Comparison of ENCODE assay signal across 22 mouse cellular contexts in genomic region chr13:57712910-57713309, GRCm38 (mm10).
DNase-seq lines count a peak whose midpoint lies in the region; ATAC-seq and TF ChIP-seq lines count a peak whose summit lies in the region.
"Had no signal": no experiment of that assay in that cellular context is flagged by ENCODE, and none has a peak within 500 bp of the region (broad histone marks: within the 10 kb centered on the region; RNA-seq: fewer than 3 reads in every experiment).

No protein-coding gene starts in this region.

- TF ChIP-seq CTCF in heart, adult 2 months (IDR thresholded peaks at IDR 0.05) = no peak

- no peaks in the 10 kb centered on the region for H3K79me2 ChIP-seq in heart, adult 2 months (replicated peaks; ENCODE audit: control insufficient read depth, insufficient read depth, low read length)

- H3K9ac ChIP-seq in heart, adult 2 months (ENCODE audit: low read depth, low read length) = no peak overlapping the region
- H3K9ac ChIP-seq in hindbrain, embryonic 15.5 days = no peak overlapping the region
- H3K9ac ChIP-seq in hindbrain, embryonic 11.5 days (ENCODE audit: low read depth, low read length) = no peak overlapping the region

- ATAC-seq in hindbrain, embryonic 15.5 days (ENCODE audit: low FRiP score, low read depth) = 0 out of 2 replicates have a peak, but pooled peaks have one; percentile 19
- no peak for ATAC-seq in hindbrain, embryonic 11.5 days (ENCODE audit: low FRiP score)
- no peak for ATAC-seq in megakaryocyte, adult 5-6 weeks (ENCODE audit: poor library complexity, severe bottlenecking)
- ATAC-seq: activated CD4-positive, CD25-positive, alpha-beta regulatory T cell, adult 4 months; CD4-positive, CD25-positive, alpha-beta regulatory T cell, adult 4 months; Patski had no signal

- no peak overlapping the region for H3K4me3 ChIP-seq in heart, embryonic 10.5 days
- no peak overlapping the region for H3K4me3 ChIP-seq in heart, adult 2 months
- H3K4me3 ChIP-seq in hindbrain, embryonic 15.5 days = no peak overlapping the region
- no peak overlapping the region for H3K4me3 ChIP-seq in hindbrain, embryonic 11.5 days (ENCODE audit: low read depth, low read length)
- H3K4me3 ChIP-seq in megakaryocyte, embryonic 14.5 days (replicated peaks) = peak overlapping the region; percentile 48

- no peak for TF ChIP-seq EP300 in heart, adult 2 months (IDR thresholded peaks at IDR 0.05; ENCODE audit: insufficient read depth, low read depth, low read length)

- no peaks in the 10 kb centered on the region for H3K36me3 ChIP-seq in heart, embryonic 10.5 days
- H3K36me3 ChIP-seq in heart, adult 2 months (ENCODE audit: control insufficient read depth, insufficient read depth, low read length) = no peaks in the 10 kb centered on the region
- H3K36me3 ChIP-seq in hindbrain, embryonic 15.5 days = no peaks in the 10 kb centered on the region
- H3K36me3 ChIP-seq in hindbrain, embryonic 11.5 days (ENCODE audit: control insufficient read depth, insufficient read depth, low read length) = no peaks in the 10 kb centered on the region
- no peaks in the 10 kb centered on the region for H3K36me3 ChIP-seq in megakaryocyte, embryonic 14.5 days (replicated peaks; ENCODE audit: low read length)
- H3K36me3 ChIP-seq: G1E had no signal

- no peak overlapping the region for H3K4me2 ChIP-seq in hindbrain, embryonic 15.5 days
- H3K4me2 ChIP-seq in hindbrain, embryonic 11.5 days (replicated peaks; ENCODE audit: low read depth, low read length) = no peak overlapping the region

- no peak overlapping the region for H3K27ac ChIP-seq in heart, embryonic 10.5 days
- H3K27ac ChIP-seq in heart, adult 2 months = no peak overlapping the region
- H3K27ac ChIP-seq in hindbrain, embryonic 15.5 days (replicated peaks) = no peak overlapping the region
- H3K27ac ChIP-seq in hindbrain, embryonic 11.5 days (ENCODE audit: low read depth, low read length) = no peak overlapping the region

- H3K9me3 ChIP-seq in heart, embryonic 10.5 days = no peaks in the 10 kb centered on the region
- no peaks in the 10 kb centered on the region for H3K9me3 ChIP-seq in hindbrain, embryonic 15.5 days
- no peaks in the 10 kb centered on the region for H3K9me3 ChIP-seq in hindbrain, embryonic 11.5 days (ENCODE audit: control insufficient read depth, low read length)
- H3K9me3 ChIP-seq in megakaryocyte, embryonic 14.5 days = peaks cover 72% of the 10 kb centered on the region

- H3K4me1 ChIP-seq in heart, embryonic 10.5 days = no peaks in the 10 kb centered on the region
- no peaks in the 10 kb centered on the region for H3K4me1 ChIP-seq in heart, adult 2 months (ENCODE audit: control insufficient read depth, insufficient read depth, low read length)
- H3K4me1 ChIP-seq in hindbrain, embryonic 15.5 days (replicated peaks) = peaks cover 8% of the 10 kb centered on the region; the same call in 1 of the 2 replicates
- no peaks in the 10 kb centered on the region for H3K4me1 ChIP-seq in hindbrain, embryonic 11.5 days (replicated peaks; ENCODE audit: control insufficient read depth, insufficient read depth, low read length)
- H3K4me1 ChIP-seq in megakaryocyte, embryonic 14.5 days = no peaks in the 10 kb centered on the region

- intact Hi-C loops in heart, postnatal 10 days (cut with DNase I) = no loop called here
- intact Hi-C loops in heart, adult 2 months (cut with DNase I) = no loop called here

- no peak for TF ChIP-seq POLR2A in heart, adult 2 months (IDR thresholded peaks at IDR 0.05; ENCODE audit: insufficient read depth, low read depth, low read length)

- WGBS in heart, embryonic 10.5 days = 78% methylated on average over 4 of the region's 4 CpGs
- 63% methylated on average over 4 of the region's 4 CpGs for WGBS in heart, adult 2 months
- 82% methylated on average over 4 of the region's 4 CpGs for WGBS in hindbrain, embryonic 15.5 days
- WGBS in hindbrain, embryonic 11.5 days = 92% methylated on average over 4 of the region's 4 CpGs

- H3K27me3 ChIP-seq in heart, embryonic 10.5 days (ENCODE audit: insufficient read depth, poor library complexity, severe bottlenecking) = peaks cover 5% of the 10 kb centered on the region; the same call in 1 of the 2 replicates
- H3K27me3 ChIP-seq in heart, adult 2 months (ENCODE audit: control insufficient read depth, insufficient read depth, low read length) = no peaks in the 10 kb centered on the region
- no peaks in the 10 kb centered on the region for H3K27me3 ChIP-seq in hindbrain, embryonic 15.5 days
- H3K27me3 ChIP-seq in hindbrain, embryonic 11.5 days (ENCODE audit: control insufficient read depth, insufficient read depth, low read length) = no peaks in the 10 kb centered on the region
- H3K27me3 ChIP-seq in megakaryocyte, embryonic 14.5 days (replicated peaks) = no peaks in the 10 kb centered on the region
- H3K27me3 ChIP-seq: CH12.LX, Patski had no signal

- peak; percentile 90 for DNase-seq in heart, adult 11 months
- no peak for DNase-seq in heart, embryonic 10.5 days (ENCODE audit: low spot score)
- peak; percentile 6 to 15 for DNase-seq in heart, postnatal 10 days
- DNase-seq in heart, adult 2 months = no peak
- no peak for DNase-seq in hindbrain, embryonic 11.5 days (ENCODE audit: low spot score)
- DNase-seq: adrenal gland, adult 2 months; adrenal gland, adult 8-10 months; adrenal gland, postnatal 10 days; adrenal gland, postnatal 14 days; adrenal gland, postnatal 25 days; adrenal gland, postnatal 36 days; B cell, adult 2 months; cerebellum, adult 11 months; cerebellum, adult 11-12 months had no signal

Comparison
In these comparisons a context has a peak if more than half of its experiments do, and no peak if none do; other contexts are left out.
1. DNase-seq: peak in heart, adult 11 months (single experiment) and heart, postnatal 10 days (2 of 2); none in heart, embryonic 10.5 days (single experiment), heart, adult 2 months (0 of 2) and hindbrain, embryonic 11.5 days (single experiment).